Comparison of ENCODE assay signal across 10 mouse cellular contexts in the genomic region with DNA sequence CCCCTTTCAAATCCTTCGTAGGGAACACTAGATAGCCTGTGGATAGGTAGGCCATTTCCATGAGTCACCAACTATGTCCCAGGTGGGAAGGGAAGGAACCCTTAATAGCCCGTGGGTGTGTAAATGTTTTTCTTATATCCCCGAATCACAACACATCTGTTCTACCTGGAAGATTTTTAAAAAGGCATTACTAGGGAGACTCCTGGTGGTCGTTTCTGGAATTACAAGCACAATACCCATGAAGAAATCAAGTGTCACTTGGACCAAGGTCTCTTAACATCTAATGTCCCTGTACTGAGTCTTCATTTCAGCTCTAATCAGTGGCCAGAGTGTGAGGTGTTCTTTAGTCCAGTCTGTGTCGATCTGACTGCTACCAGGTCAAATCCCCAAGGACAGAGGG. TPM values are rescaled to one million over a fixed set of nuclear protein-coding genes. Genes with fewer than 3 reads are reported as not detected.
DNase-seq lines count a peak whose midpoint lies in the region; ATAC-seq and TF ChIP-seq lines count a peak whose summit lies in the region.
"Had no signal": no experiment of that assay in that cellular context is flagged by ENCODE, and none has a peak within 500 bp of the region (broad histone marks: within the 10 kb centered on the region; RNA-seq: fewer than 3 reads in every experiment).

No protein-coding gene starts in this region.

- 37% methylated on average over 5 of the region's 5 CpGs for WGBS in heart, embryonic 12.5 days
- 46% methylated on average over 5 of the region's 5 CpGs for WGBS in forebrain, embryonic 11.5 days

- H3K4me2 ChIP-seq in heart, embryonic 12.5 days, result no peak overlapping the region
- no peak overlapping the region for H3K4me2 ChIP-seq in forebrain, embryonic 11.5 days (ENCODE audit: low read depth, low read length, severe bottlenecking)
- H3K4me2 ChIP-seq: limb, embryonic 15.5 days had no signal

- no peak overlapping the region for H3K27ac ChIP-seq in heart, embryonic 12.5 days (ENCODE audit: poor library complexity, severe bottlenecking)
- H3K27ac ChIP-seq in testis, adult 2 months (ENCODE audit: control insufficient read depth, insufficient read depth, low read depth, low read length), result no peak overlapping the region
- no peak overlapping the region for H3K27ac ChIP-seq in forebrain, embryonic 11.5 days (ENCODE audit: low read depth, low read length)
- H3K27ac ChIP-seq: limb, embryonic 15.5 days had no signal

- no peaks in the 10 kb centered on the region for H3K27me3 ChIP-seq in heart, embryonic 12.5 days (replicated peaks)
- no peaks in the 10 kb centered on the region for H3K27me3 ChIP-seq in testis, adult 2 months (ENCODE audit: control insufficient read depth, insufficient read depth, low read length)
- H3K27me3 ChIP-seq in forebrain, embryonic 11.5 days (ENCODE audit: control insufficient read depth, insufficient read depth, low read length), result no peaks in the 10 kb centered on the region
- H3K27me3 ChIP-seq: limb, embryonic 15.5 days had no signal

- DNase-seq in heart, adult 8-10 months (ENCODE audit: low spot score), result peak; percentile 60
- no peak for DNase-seq in testis, postnatal 10 days (ENCODE audit: low spot score)
- DNase-seq in thymus, postnatal 14 days, result peak; percentile 32
- no peak for DNase-seq in T-cell, adult 2 months (ENCODE audit: low spot score)
- DNase-seq in forebrain, embryonic 11.5 days (ENCODE audit: low spot score), result no peak
- DNase-seq: adrenal gland, adult 8-10 months had no signal

- peaks cover 36% of the 10 kb centered on the region for H3K36me3 ChIP-seq in heart, embryonic 12.5 days
- H3K36me3 ChIP-seq in testis, adult 2 months (ENCODE audit: control insufficient read depth, insufficient read depth, low read length), result no peaks in the 10 kb centered on the region
- no peaks in the 10 kb centered on the region; the same call in 1 of the 2 replicates for H3K36me3 ChIP-seq in forebrain, embryonic 11.5 days (ENCODE audit: control insufficient read depth, insufficient read depth, low read length)

- no peak for ATAC-seq in heart, embryonic 12.5 days (ENCODE audit: insufficient number of reproducible peaks, low FRiP score)
- ATAC-seq in granulocyte monocyte progenitor cell, adult 5-6 weeks (replicated peaks; ENCODE audit: poor library complexity, severe bottlenecking), result 0 out of 2 replicates have a peak, but pooled peaks have one; percentile 38
- ATAC-seq in forebrain, embryonic 11.5 days (replicated peaks; ENCODE audit: low FRiP score), result no peak

- 0 out of 2 replicates have a peak, but pooled peaks cover 5% of the 10 kb centered on the region for H3K9me3 ChIP-seq in heart, embryonic 12.5 days (replicated peaks)
- H3K9me3 ChIP-seq in forebrain, embryonic 11.5 days (ENCODE audit: control insufficient read depth, low read length), result no peaks in the 10 kb centered on the region
- H3K9me3 ChIP-seq: limb, embryonic 15.5 days had no signal

- no peak overlapping the region for H3K9ac ChIP-seq in heart, embryonic 12.5 days
- H3K9ac ChIP-seq in forebrain, embryonic 11.5 days (ENCODE audit: low read length), result no peak overlapping the region
- H3K9ac ChIP-seq: limb, embryonic 15.5 days had no signal

- TF ChIP-seq CTCF in testis, adult 2 months (IDR thresholded peaks at IDR 0.05; ENCODE audit: control insufficient read depth, insufficient read depth, insufficient replicate concordance, low read depth, low read length), result peak; percentile 34; the same call in 1 of the 2 replicates

- H3K4me1 ChIP-seq in heart, embryonic 12.5 days (replicated peaks), result no peaks in the 10 kb centered on the region
- H3K4me1 ChIP-seq in testis, adult 2 months (ENCODE audit: control insufficient read depth, insufficient read depth, low read length), result no peaks in the 10 kb centered on the region
- H3K4me1 ChIP-seq in forebrain, embryonic 11.5 days (replicated peaks; ENCODE audit: control insufficient read depth, insufficient read depth, low read length), result 0 out of 2 replicates have a peak, but pooled peaks cover 1% of the 10 kb centered on the region

- no peak for TF ChIP-seq POLR2A in testis, adult 2 months (IDR thresholded peaks at IDR 0.05; ENCODE audit: control insufficient read depth, low read depth, low read length)

- no peak overlapping the region for H3K4me3 ChIP-seq in heart, embryonic 12.5 days
- no peak overlapping the region for H3K4me3 ChIP-seq in testis, adult 2 months (ENCODE audit: control insufficient read depth, low read depth, low read length)
- H3K4me3 ChIP-seq in forebrain, embryonic 11.5 days (ENCODE audit: low read depth, low read length), result no peak overlapping the region
- H3K4me3 ChIP-seq: limb, embryonic 15.5 days had no signal

RNA-seq across cellular contexts. Expression of a gene that starts 60.0 kb away (rescaled TPM):
- total RNA-seq in heart, adult 8-10 months (2022), result 1 to 10 TPM; 4.4 to 5.4 (median 4.7) TPM
- 28.3 and 29.6 TPM in 2 replicates for polyA plus RNA-seq in heart, embryonic 12.5 days (2016; fragmentation: Nextera tagmentation; extraction: Ambion mirVana)
- polyA plus RNA-seq in testis, adult 2 months (2012; rRNA removed), result 2.3 and 2.9 TPM in 2 replicates
- 0.41 TPM in 1 of 2 replicates, not detected in the other for total RNA-seq in granulocyte monocyte progenitor cell, adult 5-6 weeks (2014; fragmentation: Nextera tagmentation)
- total RNA-seq in granulocyte monocyte progenitor cell, adult 5-6 weeks (2017), result 1.1 TPM in 1 of 2 replicates, not detected in the other
- 6.3 and 8.9 TPM in 2 replicates for polyA plus RNA-seq in forebrain, embryonic 11.5 days (2014; fragmentation: Nextera tagmentation; extraction: Ambion mirVana)

Comparison
In these comparisons a context has a peak if more than half of its experiments do, and no peak if none do; other contexts are left out.
1. DNase-seq: peak in heart, adult 8-10 months (single experiment) and thymus, postnatal 14 days (single experiment); none in testis, postnatal 10 days (single experiment), T-cell, adult 2 months (single experiment) and forebrain, embryonic 11.5 days (single experiment).